Mouse (Mus musculus): ENCODE data around the gene Nudt9.

DNA sequence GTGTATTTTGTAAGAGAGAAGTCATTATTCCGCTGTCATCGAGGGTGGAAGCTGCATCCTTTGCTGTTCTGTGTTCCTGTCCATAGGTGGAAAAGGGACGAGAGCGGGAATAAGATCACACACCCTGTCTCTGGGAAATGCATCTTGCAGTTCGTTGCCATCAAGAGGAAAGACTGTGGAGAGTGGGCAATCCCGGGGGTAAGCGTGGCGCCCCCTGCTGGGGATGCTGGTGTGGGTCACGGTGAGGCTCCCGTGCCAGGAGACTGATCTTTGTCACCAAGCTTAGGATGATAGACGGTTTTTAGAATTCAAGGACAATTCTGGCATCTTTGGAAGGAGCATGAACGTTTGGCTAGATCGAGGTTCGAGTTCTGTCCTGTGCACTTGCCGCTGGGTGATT is 11.9 kb downstream of the Nudt9 start:
- TF ChIP-seq POLR2AphosphoS2 (IDR thresholded peaks at IDR 0.05; ENCODE audit: insufficient read length, low read depth), result no peak
- no peak for TF ChIP-seq POLR2A (IDR thresholded peaks at IDR 0.05; ENCODE audit: insufficient read length, low read depth)
- TF ChIP-seq TCF12 (IDR thresholded peaks at IDR 0.05; ENCODE audit: insufficient read depth, poor library complexity, severe bottlenecking), result no peak
- TF ChIP-seq USF1 (IDR thresholded peaks at IDR 0.05; ENCODE audit: low read depth), result no peak
- no peak for TF ChIP-seq CEBPB (IDR thresholded peaks at IDR 0.05; ENCODE audit: insufficient read depth, poor library complexity, severe bottlenecking)
- no peak for TF ChIP-seq MYOG (IDR thresholded peaks at IDR 0.05; ENCODE audit: control insufficient read depth in 1 of 3, insufficient read depth in 1 of 3, insufficient read length in 2 of 3, low read depth in 2 of 3)
- no peak for TF ChIP-seq MYOD1 (IDR thresholded peaks at IDR 0.05; ENCODE audit: control insufficient read depth in 1 of 3, insufficient read length in 2 of 3, low read depth in 2 of 3)
- TF ChIP-seq E2F4 (IDR thresholded peaks at IDR 0.05; ENCODE audit: insufficient read depth), result no peak
- TF ChIP-seq TCF3 (IDR thresholded peaks at IDR 0.05; ENCODE audit: insufficient read length, low read depth), result no peak
- no peak for TF ChIP-seq MAX (IDR thresholded peaks at IDR 0.05; ENCODE audit: low read depth)
- TF ChIP-seq REST (IDR thresholded peaks at IDR 0.05; ENCODE audit: insufficient read depth, insufficient read length), result no peak

Measured in myocyte (in vitro differentiated cells).